Mouse (Mus musculus): ENCODE measurements at regions not wholly inside any gene's neighbourhood (a gene's known extent, or its start where the extent isn't known, plus 50 kb on each side); places are given as distances from the start of the nearest gene placed in this dataset.

DNA sequence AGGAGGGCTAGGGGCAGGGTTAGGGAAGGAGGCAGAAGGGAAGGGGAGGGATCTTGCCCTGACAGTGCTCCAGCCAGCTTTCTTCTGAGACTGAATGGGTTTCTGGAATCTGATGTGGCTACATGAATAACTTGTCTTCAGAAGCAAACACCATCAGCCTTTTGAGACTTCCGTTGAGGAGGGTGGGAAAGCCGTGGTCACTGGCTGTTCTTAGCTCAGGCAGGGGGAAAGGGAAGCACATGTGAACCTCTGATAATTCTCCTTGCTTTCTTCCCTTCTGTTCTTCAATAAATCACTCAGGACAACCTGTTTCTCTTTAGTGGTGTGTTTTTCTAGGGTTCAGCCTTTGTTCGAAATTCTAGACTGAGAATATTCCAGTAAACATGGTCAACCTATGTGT, 148.9 kb downstream of the Bcl11a start:
- Histone ChIP-seq H3K4me3 (ENCODE audit: low read depth, low read length) (no peak overlapping the region), H3K4me1 (ENCODE audit: control insufficient read depth, insufficient read depth, low read length) (no peaks in the 10 kb centered on the region), H3K27ac (ENCODE audit: low read depth, low read length) (no peak overlapping the region), H3K9me3 (ENCODE audit: control insufficient read depth, low read length) (no peaks in the 10 kb centered on the region), H3K9ac (replicated peaks; ENCODE audit: low read depth, low read length) (no peak overlapping the region), H3K36me3 (ENCODE audit: control insufficient read depth, insufficient read depth, low read length) (no peaks in the 10 kb centered on the region), H3K4me2 (ENCODE audit: low read depth, low read length) (no peak overlapping the region), H3K27me3 (ENCODE audit: control insufficient read depth, insufficient read depth, low read length) (no peaks in the 10 kb centered on the region)
- 80% methylated on average over 3 of the region's 3 CpGs for WGBS
- ATAC-seq (ENCODE audit: low read depth), result no peak

DNA sequence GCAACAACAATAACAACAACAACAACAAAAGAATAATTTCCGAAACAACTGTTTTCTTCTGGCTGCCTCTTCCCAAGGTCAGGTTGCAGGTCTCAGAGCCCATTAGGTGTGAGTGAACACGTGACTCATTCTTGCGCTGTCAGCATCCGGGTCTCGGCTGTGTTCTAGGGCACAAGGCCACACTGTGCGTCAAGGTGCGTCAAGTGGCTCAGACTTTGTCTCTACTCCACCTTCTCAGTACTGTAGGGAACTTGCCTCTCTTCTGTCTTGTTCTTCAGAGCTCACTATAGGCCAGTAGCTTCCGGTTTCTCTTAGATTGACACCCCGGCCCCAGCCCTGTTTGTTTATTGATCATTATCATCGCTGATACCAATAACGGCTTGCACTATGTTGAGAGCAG, 155.5 kb downstream of the Bcl11a start:
- 92% methylated on average over 11 of the region's 11 CpGs for WGBS
- H3K4me1 ChIP-seq (ENCODE audit: control insufficient read depth, insufficient read depth, low read length), result no peaks in the 10 kb centered on the region
- no peak overlapping the region for H3K4me3 ChIP-seq (ENCODE audit: low read depth, low read length)
- no peak for ATAC-seq (ENCODE audit: low read depth)
- no peak overlapping the region for H3K9ac ChIP-seq (replicated peaks; ENCODE audit: low read depth, low read length)
- H3K27me3 ChIP-seq (ENCODE audit: control insufficient read depth, insufficient read depth, low read length), result no peaks in the 10 kb centered on the region
- H3K9me3 ChIP-seq (ENCODE audit: control insufficient read depth, low read length), result no peaks in the 10 kb centered on the region
- H3K27ac ChIP-seq (ENCODE audit: low read depth, low read length), result no peak overlapping the region
- no peaks in the 10 kb centered on the region for H3K36me3 ChIP-seq (ENCODE audit: control insufficient read depth, insufficient read depth, low read length)
- no peak overlapping the region for H3K4me2 ChIP-seq (ENCODE audit: low read depth, low read length)

DNA sequence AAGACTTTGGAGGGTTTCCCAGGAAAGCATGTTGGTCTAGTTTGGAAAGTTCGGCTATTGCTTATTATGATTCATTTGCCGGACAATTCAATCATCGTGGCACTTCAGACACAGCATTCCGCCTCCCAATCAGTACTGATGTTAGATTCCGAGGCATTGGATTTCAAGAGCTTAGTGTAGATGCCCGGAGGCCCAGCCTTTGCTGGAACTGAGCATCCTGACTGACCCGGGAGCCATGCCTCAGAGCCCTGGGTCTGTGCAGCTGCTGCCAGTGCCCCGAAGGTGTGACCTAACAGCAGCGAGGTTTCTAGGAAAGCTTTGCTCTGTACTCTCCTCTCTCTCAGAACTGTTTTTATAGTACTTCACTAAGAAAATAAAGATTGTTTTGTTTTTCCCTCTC, 156.0 kb downstream of the Bcl11a start:
- H3K9me3 ChIP-seq (ENCODE audit: control insufficient read depth, low read length), result no peaks in the 10 kb centered on the region
- no peak overlapping the region for H3K27ac ChIP-seq (ENCODE audit: low read depth, low read length)
- WGBS, result 87% methylated on average over 9 of the region's 9 CpGs

DNA sequence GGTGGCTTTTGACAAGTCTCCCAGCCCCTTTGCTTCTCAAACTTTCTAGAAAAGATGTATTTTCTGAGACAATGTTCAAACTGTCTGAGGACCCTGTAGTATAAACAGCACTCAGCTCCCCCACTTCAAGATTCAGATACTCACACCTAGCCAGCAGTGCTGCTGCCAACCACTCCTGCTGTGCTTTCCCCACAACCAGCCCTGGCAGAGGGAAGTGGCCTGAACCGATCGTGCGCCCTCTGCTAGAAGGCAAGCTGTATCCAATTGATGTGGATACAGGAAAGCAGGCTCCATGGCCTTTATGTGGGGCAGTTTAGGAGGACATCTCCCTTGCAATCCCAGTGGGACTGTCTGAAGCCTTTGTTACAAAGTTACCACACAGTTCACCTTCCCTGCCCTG, 156.6 kb downstream of the Bcl11a start:
- no peaks in the 10 kb centered on the region for H3K9me3 ChIP-seq (ENCODE audit: control insufficient read depth, low read length)
- H3K27me3 ChIP-seq (ENCODE audit: control insufficient read depth, insufficient read depth, low read length), result no peaks in the 10 kb centered on the region
- no peak overlapping the region for H3K4me3 ChIP-seq (ENCODE audit: low read depth, low read length)
- no peak overlapping the region for H3K27ac ChIP-seq (ENCODE audit: low read depth, low read length)
- no peaks in the 10 kb centered on the region for H3K36me3 ChIP-seq (ENCODE audit: control insufficient read depth, insufficient read depth, low read length)
- H3K4me1 ChIP-seq (ENCODE audit: control insufficient read depth, insufficient read depth, low read length), result no peaks in the 10 kb centered on the region
- no peak for ATAC-seq (ENCODE audit: low read depth)
- H3K9ac ChIP-seq (replicated peaks; ENCODE audit: low read depth, low read length), result no peak overlapping the region
- 65% methylated on average over 3 of the region's 3 CpGs for WGBS
- H3K4me2 ChIP-seq (ENCODE audit: low read depth, low read length), result no peak overlapping the region

More for the DNA sequence above, 156.0 kb downstream of the Bcl11a start:
- H3K4me1 ChIP-seq (ENCODE audit: control insufficient read depth, insufficient read depth, low read length), result no peaks in the 10 kb centered on the region
- H3K9ac ChIP-seq (replicated peaks; ENCODE audit: low read depth, low read length), result no peak overlapping the region
- H3K36me3 ChIP-seq (ENCODE audit: control insufficient read depth, insufficient read depth, low read length), result no peaks in the 10 kb centered on the region
- ATAC-seq (ENCODE audit: low read depth), result no peak
- no peak overlapping the region for H3K4me2 ChIP-seq (ENCODE audit: low read depth, low read length)
- no peak overlapping the region for H3K4me3 ChIP-seq (ENCODE audit: low read depth, low read length)
- no peaks in the 10 kb centered on the region for H3K27me3 ChIP-seq (ENCODE audit: control insufficient read depth, insufficient read depth, low read length)

DNA sequence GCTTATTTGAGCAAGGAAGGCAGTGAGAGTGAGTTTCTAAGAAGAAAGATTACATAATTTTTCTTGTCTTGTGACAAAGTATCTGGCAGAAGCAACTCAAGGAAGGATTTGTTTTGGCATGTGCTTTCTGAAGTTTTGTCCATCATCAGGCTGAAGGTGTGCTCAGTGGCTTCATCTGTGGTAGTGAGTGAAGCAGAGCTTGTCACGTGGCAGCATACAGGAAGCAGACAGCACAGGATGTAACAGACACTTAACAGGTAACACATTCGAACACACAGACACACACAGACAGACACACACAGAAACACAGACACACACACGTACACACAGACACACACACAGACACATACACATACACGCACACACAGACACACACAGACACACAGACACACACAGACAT, 157.5 kb downstream of the Bcl11a start:
- H3K4me3 ChIP-seq (ENCODE audit: low read depth, low read length), result no peak overlapping the region
- no peak for ATAC-seq (ENCODE audit: low read depth)
- no peaks in the 10 kb centered on the region for H3K27me3 ChIP-seq (ENCODE audit: control insufficient read depth, insufficient read depth, low read length)
- no peak overlapping the region for H3K27ac ChIP-seq (ENCODE audit: low read depth, low read length)
- no peaks in the 10 kb centered on the region for H3K9me3 ChIP-seq (ENCODE audit: control insufficient read depth, low read length)
- no peak overlapping the region for H3K4me2 ChIP-seq (ENCODE audit: low read depth, low read length)
- H3K9ac ChIP-seq (replicated peaks; ENCODE audit: low read depth, low read length), result no peak overlapping the region
- no peaks in the 10 kb centered on the region for H3K36me3 ChIP-seq (ENCODE audit: control insufficient read depth, insufficient read depth, low read length)
- 92% methylated on average over 4 of the region's 4 CpGs for WGBS
- no peaks in the 10 kb centered on the region for H3K4me1 ChIP-seq (ENCODE audit: control insufficient read depth, insufficient read depth, low read length)

DNA sequence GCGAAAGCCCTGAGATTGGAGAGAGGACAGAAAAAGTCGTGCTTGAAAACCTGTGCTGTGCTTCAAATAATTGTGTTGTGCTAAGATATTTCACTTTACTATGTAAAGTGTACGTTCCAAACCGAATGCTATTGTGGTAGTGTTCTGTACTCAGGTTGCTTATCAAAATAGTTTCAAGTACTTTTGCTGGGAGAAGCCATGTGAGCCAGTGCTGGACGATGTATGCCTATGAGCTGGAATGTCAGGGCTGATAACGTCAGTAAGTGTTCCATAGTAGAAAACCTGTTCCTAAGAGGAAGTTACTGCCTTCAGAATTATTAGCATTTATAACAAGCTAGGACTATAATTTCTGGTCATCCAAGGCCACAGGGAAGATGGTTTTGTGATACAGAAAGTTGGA, 161.8 kb downstream of the Bcl11a start:
- H3K9me3 ChIP-seq (ENCODE audit: control insufficient read depth, low read length), result no peaks in the 10 kb centered on the region
- no peak for ATAC-seq (ENCODE audit: low read depth)
- H3K4me3 ChIP-seq (ENCODE audit: low read depth, low read length), result no peak overlapping the region
- no peaks in the 10 kb centered on the region for H3K27me3 ChIP-seq (ENCODE audit: control insufficient read depth, insufficient read depth, low read length)
- WGBS, result 88% methylated on average over 6 of the region's 6 CpGs
- no peaks in the 10 kb centered on the region for H3K4me1 ChIP-seq (ENCODE audit: control insufficient read depth, insufficient read depth, low read length)
- H3K4me2 ChIP-seq (ENCODE audit: low read depth, low read length), result no peak overlapping the region
- no peaks in the 10 kb centered on the region for H3K36me3 ChIP-seq (ENCODE audit: control insufficient read depth, insufficient read depth, low read length)
- no peak overlapping the region for H3K27ac ChIP-seq (ENCODE audit: low read depth, low read length)
- H3K9ac ChIP-seq (replicated peaks; ENCODE audit: low read depth, low read length), result no peak overlapping the region

DNA sequence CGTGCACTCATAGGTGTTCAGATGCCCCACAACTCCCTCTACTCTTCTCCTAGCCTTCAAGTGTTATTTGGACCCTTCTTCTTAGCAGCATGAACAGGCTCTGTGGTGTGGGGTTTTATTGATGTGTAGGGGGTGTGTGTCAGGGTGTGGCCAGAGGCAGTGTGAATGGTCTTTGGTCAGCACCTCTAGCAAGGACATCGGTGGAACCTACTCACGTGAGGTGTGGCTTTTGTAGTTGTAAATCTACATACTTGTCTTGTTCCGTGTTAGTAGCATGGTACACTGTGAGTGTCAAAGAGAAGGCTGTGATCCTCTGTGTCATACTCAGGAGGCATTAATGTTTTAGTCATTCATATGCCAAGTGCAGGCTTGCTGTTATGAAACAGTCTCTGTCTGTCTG, 164.2 kb downstream of the Bcl11a start:
- WGBS, result 71% methylated on average over 4 of the region's 4 CpGs
- no peak for ATAC-seq (ENCODE audit: low read depth)

DNA sequence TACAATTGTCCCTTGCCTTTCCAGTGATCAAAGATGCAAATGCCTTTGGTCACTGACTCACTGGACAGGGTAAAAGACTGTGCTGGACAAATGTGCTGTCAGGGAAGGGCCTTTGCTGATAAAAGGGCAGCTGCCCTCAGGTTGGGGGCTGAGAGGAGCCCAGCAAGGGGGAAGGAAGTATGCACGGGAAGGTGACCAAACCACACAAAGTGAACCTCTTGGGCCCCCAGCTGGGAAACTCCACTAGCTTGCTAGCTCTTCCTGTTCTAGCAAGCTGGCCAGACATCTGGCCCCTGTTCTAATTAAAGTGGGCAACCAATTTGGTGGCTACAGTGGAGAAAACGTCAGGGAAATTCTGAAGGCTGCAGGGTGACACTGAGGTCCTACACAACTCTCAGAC, 165.0 kb downstream of the Bcl11a start:
- no peak for ATAC-seq (ENCODE audit: low read depth)
- 27% methylated on average over 2 of the region's 2 CpGs for WGBS
- Histone ChIP-seq H3K4me1 (ENCODE audit: control insufficient read depth, insufficient read depth, low read length) (no peaks in the 10 kb centered on the region), H3K9ac (replicated peaks; ENCODE audit: low read depth, low read length) (no peak overlapping the region), H3K36me3 (ENCODE audit: control insufficient read depth, insufficient read depth, low read length) (no peaks in the 10 kb centered on the region), H3K27ac (ENCODE audit: low read depth, low read length) (no peak overlapping the region), H3K27me3 (ENCODE audit: control insufficient read depth, insufficient read depth, low read length) (no peaks in the 10 kb centered on the region), H3K4me2 (ENCODE audit: low read depth, low read length) (no peak overlapping the region), H3K4me3 (ENCODE audit: low read depth, low read length) (no peak overlapping the region), H3K9me3 (ENCODE audit: control insufficient read depth, low read length) (no peaks in the 10 kb centered on the region)

More for the DNA sequence above, 164.2 kb downstream of the Bcl11a start:
- Histone ChIP-seq H3K4me2 (ENCODE audit: low read depth, low read length) (no peak overlapping the region), H3K4me1 (ENCODE audit: control insufficient read depth, insufficient read depth, low read length) (no peaks in the 10 kb centered on the region), H3K4me3 (ENCODE audit: low read depth, low read length) (no peak overlapping the region), H3K9me3 (ENCODE audit: control insufficient read depth, low read length) (no peaks in the 10 kb centered on the region), H3K27me3 (ENCODE audit: control insufficient read depth, insufficient read depth, low read length) (no peaks in the 10 kb centered on the region), H3K27ac (ENCODE audit: low read depth, low read length) (no peak overlapping the region), H3K9ac (replicated peaks; ENCODE audit: low read depth, low read length) (no peak overlapping the region), H3K36me3 (ENCODE audit: control insufficient read depth, insufficient read depth, low read length) (no peaks in the 10 kb centered on the region)

DNA sequence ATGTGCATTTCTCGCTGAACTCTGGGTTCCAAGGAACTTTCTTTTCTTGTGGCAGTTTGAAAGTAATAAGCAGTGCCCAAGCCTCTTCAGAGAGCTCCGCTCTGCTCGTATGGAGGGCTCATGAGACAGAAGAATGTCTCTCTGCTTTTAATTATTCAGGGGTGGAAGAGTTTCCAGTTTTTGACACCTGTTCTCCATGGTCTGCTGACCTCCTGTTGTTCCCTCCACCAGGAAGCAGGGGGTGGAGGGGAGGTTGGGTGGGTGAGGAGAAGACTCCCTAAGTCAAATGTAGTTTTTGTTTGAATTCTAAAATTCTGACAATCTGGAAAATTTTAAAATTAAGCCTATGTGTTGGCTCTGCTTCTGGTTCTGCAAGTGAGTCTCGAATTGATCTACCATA, 167.5 kb downstream of the Bcl11a start:
- no peak overlapping the region for H3K9ac ChIP-seq (replicated peaks; ENCODE audit: low read depth, low read length)
- no peak for ATAC-seq (ENCODE audit: low read depth)
- no peaks in the 10 kb centered on the region for H3K9me3 ChIP-seq (ENCODE audit: control insufficient read depth, low read length)
- H3K4me1 ChIP-seq (ENCODE audit: control insufficient read depth, insufficient read depth, low read length), result no peaks in the 10 kb centered on the region
- H3K27ac ChIP-seq (ENCODE audit: low read depth, low read length), result no peak overlapping the region
- H3K4me2 ChIP-seq (ENCODE audit: low read depth, low read length), result no peak overlapping the region
- no peak overlapping the region for H3K4me3 ChIP-seq (ENCODE audit: low read depth, low read length)
- WGBS, result 91% methylated on average over 4 of the region's 4 CpGs
- H3K27me3 ChIP-seq (ENCODE audit: control insufficient read depth, insufficient read depth, low read length), result no peaks in the 10 kb centered on the region
- no peaks in the 10 kb centered on the region for H3K36me3 ChIP-seq (ENCODE audit: control insufficient read depth, insufficient read depth, low read length)

DNA sequence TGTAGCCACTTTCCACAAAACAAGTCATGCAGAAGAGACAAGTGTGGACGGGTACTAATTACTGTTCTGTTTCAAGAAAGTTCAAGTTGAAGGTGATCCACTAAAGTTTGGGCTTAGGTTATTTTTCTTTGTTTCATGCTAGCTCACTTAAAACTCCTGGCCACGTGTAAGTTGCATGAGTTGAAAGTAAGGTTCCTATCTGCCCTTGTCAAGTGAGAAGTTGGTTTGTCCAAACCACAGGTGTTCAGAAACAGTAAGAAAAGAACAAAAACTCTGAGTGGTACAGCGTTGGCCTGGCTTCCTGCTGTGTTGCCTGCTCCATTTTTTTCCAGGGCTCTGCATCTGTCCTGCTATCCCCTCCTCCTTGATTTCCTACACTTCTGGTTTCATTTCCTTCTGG, 168.5 kb downstream of the Bcl11a start:
- 72% methylated on average over 3 of the region's 3 CpGs for WGBS
- no peak overlapping the region for H3K27ac ChIP-seq (ENCODE audit: low read depth, low read length)

More for the DNA sequence above, 168.5 kb downstream of the Bcl11a start:
- Histone ChIP-seq H3K4me1 (ENCODE audit: control insufficient read depth, insufficient read depth, low read length) (no peaks in the 10 kb centered on the region), H3K4me2 (ENCODE audit: low read depth, low read length) (no peak overlapping the region), H3K9me3 (ENCODE audit: control insufficient read depth, low read length) (no peaks in the 10 kb centered on the region), H3K27me3 (ENCODE audit: control insufficient read depth, insufficient read depth, low read length) (no peaks in the 10 kb centered on the region), H3K4me3 (ENCODE audit: low read depth, low read length) (no peak overlapping the region), H3K9ac (replicated peaks; ENCODE audit: low read depth, low read length) (no peak overlapping the region), H3K36me3 (ENCODE audit: control insufficient read depth, insufficient read depth, low read length) (no peaks in the 10 kb centered on the region)
- no peak for ATAC-seq (ENCODE audit: low read depth)

Measured in neural tube, embryonic 14.5 days (tissue).